Mouse (Mus musculus): ENCODE data around the gene Ccdc121. TPM values are rescaled to one million over a fixed set of nuclear protein-coding genes. Genes with fewer than 3 reads are reported as not detected.
"Not testable (repeated sequence)": the region's sequence is repeated elsewhere in the genome, so short reads cannot be mapped to it uniquely, and the experiment has no call there.

The Ccdc121 gene
- polyA plus RNA-seq, 1 experiment from 2014 or later, result not detected

DNA sequence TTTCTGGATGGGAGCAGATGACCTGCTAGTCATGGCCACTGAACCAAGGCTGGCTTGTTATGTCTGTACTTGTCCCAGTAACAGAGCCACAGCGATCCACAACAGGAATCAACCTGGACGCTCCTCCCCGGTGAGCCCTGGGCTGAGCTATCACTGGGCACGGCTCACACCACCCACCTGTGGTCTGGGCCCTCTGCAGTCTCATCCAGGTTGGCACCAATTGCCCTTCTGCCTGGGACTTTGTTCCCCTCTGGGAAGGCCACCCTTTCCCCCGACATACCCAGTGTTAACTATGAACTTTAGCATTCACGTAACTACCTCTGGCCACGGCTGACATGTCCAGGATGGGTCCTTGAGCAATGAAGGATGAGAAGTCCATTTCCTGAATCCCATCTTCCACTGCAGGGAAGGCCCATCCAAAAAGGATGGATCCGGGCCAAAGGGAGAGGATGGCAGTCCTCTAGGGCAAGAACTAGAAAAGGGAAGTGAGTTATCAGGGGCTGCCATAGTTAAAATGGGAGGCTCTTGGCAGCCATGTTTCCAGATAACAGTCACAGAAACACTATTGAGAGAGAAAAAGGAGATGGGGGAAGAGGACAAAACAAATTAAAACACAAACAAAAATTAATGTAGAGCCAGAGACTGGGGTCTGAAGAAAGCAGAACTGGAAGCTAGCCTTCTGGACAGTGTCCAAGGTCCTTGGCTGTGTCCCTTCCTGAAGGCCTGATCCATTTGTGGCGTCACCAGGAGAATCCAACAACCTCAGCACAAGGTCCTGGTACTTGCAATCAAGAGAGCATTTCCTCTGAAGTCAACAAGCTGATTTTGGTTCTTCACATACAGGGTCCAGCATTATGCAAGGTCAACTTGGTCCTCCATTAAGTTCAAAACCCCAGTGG is 26.6 kb upstream of the Ccdc121 start:
- no peak overlapping the region for H3K9ac ChIP-seq
- ATAC-seq (ENCODE audit: insufficient read depth), result no peak
- no peak overlapping the region for H3K4me3 ChIP-seq (replicated peaks)
- H3K4me1 ChIP-seq (replicated peaks), result no peaks in the 10 kb centered on the region
- H3K36me3 ChIP-seq (replicated peaks), result no peaks in the 10 kb centered on the region
- 64% methylated on average over 9 of the region's 9 CpGs for WGBS (ENCODE audit: insufficient replicate concordance)
- no peak overlapping the region for H3K4me2 ChIP-seq
- H3K27me3 ChIP-seq, result no peaks in the 10 kb centered on the region
- no peaks in the 10 kb centered on the region for H3K9me3 ChIP-seq (replicated peaks)
- H3K27ac ChIP-seq (replicated peaks), result no peak overlapping the region

DNA sequence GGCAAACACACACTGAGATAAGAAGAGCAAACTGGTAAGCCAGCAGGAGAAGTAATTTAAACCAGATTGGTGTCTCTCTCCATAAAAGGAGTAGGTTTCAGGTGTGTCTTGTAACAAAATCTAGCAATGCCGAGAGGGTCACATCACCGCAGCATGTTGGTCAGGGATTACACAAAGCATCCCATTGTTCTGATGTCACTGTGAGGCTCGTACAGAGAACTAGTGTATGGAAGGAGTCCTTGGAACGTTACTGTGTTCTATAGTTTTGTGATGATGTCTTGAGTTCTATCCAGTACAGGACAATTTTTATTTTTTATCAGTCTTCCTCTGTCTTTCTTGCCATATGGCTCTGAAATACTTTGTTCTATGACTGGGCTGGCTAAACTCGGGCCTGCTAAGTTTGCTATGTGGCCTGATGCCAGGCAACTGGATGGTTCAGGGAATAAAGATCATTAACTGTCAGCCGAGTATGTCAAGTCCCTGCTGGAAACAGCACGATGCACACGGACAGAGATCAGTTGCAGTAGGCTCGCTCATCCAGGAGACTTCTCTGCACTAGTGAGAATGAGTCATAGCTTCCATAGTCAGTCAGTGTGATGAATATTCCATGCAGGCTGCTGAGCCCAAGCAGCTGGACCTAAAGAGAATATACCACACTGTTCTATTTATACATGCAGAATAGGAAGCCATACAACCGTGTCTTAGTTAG is 24.1 kb upstream of the Ccdc121 start:
- no peak for ATAC-seq (ENCODE audit: insufficient read depth)
- WGBS (ENCODE audit: insufficient replicate concordance), result 52% methylated on average over 10 of the region's 10 CpGs
- Histone ChIP-seq H3K4me1 (replicated peaks) (no peaks in the 10 kb centered on the region), H3K36me3 (replicated peaks) (no peaks in the 10 kb centered on the region), H3K27ac (replicated peaks) (no peak overlapping the region), H3K9me3 (replicated peaks) (no peaks in the 10 kb centered on the region), H3K9ac (no peak overlapping the region), H3K4me3 (replicated peaks) (no peak overlapping the region), H3K27me3 (no peaks in the 10 kb centered on the region), H3K4me2 (no peak overlapping the region)

DNA sequence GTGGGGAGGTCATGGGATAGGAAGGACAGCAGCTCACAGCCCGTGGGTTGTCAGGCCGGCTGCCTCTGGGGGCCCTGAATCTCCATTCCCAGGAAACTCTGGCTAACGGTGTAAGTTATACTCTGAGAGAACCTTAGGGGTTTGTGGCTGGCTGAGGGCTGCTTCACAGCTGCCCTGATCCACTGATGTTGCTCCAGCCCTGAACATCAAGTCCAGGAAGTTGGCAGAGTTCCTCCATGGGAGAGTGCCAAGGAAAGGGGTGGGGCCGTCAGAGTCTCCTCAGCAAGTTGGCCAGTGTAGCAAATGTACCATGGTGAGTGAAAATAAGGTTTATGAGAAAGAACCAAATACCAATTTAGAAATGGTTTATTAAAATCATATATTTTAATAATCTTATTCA is 18.1 kb upstream of the Ccdc121 start:
- no peaks in the 10 kb centered on the region for H3K27me3 ChIP-seq
- no peak for ATAC-seq (ENCODE audit: insufficient read depth)
- H3K36me3 ChIP-seq (replicated peaks), result no peaks in the 10 kb centered on the region
- no peak overlapping the region for H3K4me3 ChIP-seq (replicated peaks)
- H3K27ac ChIP-seq (replicated peaks), result no peak overlapping the region
- WGBS (ENCODE audit: insufficient replicate concordance), result 58% methylated on average over 4 of the region's 4 CpGs
- H3K4me2 ChIP-seq, result no peak overlapping the region
- no peak overlapping the region for H3K9ac ChIP-seq
- no peaks in the 10 kb centered on the region for H3K9me3 ChIP-seq (replicated peaks)
- no peaks in the 10 kb centered on the region for H3K4me1 ChIP-seq (replicated peaks)

DNA sequence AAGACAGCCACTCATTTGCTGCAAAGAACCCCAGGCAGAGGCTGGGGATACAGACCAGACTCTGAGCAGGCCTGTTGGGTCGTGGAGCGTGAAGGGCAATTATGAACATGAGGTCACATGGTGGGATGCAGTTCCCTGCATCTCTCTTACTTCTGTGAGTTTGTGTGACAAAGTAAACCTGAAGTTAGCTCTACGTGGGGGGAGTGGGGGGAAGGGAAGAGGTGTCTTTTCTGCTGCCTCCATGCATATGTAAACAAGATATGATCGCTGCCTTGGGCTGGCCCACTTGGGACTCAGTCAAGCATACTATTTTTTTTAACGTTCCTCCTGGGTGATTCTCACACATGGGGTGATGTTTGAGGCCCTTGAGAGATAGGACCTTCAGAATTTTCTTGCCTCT is 14.7 kb upstream of the Ccdc121 start:
- no peak for ATAC-seq (ENCODE audit: insufficient read depth)
- no peak overlapping the region for H3K9ac ChIP-seq
- no peak overlapping the region for H3K27ac ChIP-seq (replicated peaks)
- no peak overlapping the region for H3K4me2 ChIP-seq
- no peaks in the 10 kb centered on the region for H3K36me3 ChIP-seq (replicated peaks)
- no peaks in the 10 kb centered on the region for H3K4me1 ChIP-seq (replicated peaks)
- H3K4me3 ChIP-seq (replicated peaks), result no peak overlapping the region
- WGBS (ENCODE audit: insufficient replicate concordance), result 52% methylated on average over 5 of the region's 5 CpGs
- H3K9me3 ChIP-seq (replicated peaks), result no peaks in the 10 kb centered on the region
- no peaks in the 10 kb centered on the region for H3K27me3 ChIP-seq

DNA sequence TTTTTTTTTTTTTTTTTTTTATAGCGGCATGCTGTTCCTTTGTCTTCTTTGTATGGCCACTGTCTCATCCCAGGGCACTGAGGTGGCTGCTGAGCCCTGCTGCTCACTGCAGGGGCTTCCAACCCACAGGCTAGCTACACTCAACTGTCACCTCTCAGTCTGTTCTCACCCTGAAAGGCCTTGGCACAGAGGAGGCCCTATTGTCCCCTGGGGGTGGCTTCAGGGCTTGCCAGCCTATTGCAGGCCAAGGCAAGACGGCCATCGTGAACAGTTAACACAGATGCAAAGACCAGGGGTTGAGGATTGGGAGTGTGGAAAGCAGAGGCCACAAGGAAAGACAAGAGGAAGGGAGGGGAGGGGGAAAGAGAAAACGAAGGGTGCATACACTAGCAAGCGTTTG is 12.6 kb upstream of the Ccdc121 start:
- Histone ChIP-seq H3K27me3 (no peaks in the 10 kb centered on the region), H3K4me2 (no peak overlapping the region), H3K9me3 (replicated peaks) (no peaks in the 10 kb centered on the region), H3K36me3 (replicated peaks) (no peaks in the 10 kb centered on the region), H3K4me3 (replicated peaks) (no peak overlapping the region), H3K27ac (replicated peaks) (no peak overlapping the region), H3K4me1 (replicated peaks) (no peaks in the 10 kb centered on the region), H3K9ac (no peak overlapping the region)
- no peak for ATAC-seq (ENCODE audit: insufficient read depth)
- 75% methylated on average over 5 of the region's 5 CpGs for WGBS (ENCODE audit: insufficient replicate concordance)

DNA sequence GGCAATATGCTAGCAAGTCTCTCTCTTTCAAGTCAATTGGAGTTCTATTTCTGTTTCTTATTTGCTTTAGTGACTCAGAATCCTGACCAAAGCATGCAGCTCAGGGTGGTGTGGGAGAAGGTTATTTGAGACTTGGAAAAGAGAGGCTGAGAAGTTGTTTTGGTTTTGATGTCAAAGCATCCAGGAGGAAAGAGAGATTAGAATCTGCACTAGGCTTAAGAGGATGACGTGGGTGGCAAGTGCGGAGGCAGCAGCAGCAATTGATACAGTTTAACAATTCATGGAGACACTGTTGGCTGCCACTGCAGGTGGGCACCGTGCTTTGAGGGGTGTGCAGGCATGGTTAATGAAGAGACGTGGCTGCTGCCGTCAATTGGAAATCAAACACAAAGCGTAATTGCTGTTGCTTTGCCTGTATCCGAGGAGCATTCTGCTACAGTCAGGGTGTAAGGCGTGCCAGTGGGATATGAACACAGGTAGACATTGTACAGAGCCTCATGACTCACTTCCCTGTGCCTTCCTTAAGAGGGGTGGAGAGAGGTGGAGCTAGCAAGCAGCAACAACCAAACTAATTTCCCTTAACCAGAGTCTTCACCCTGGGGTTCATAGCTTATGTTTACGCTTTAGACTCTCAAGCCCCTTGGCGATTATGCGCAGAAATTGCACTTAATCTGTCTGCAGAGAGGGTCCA is 10.3 kb upstream of the Ccdc121 start:
- Histone ChIP-seq H3K4me2 (no peak overlapping the region), H3K4me3 (replicated peaks) (no peak overlapping the region), H3K27ac (replicated peaks) (no peak overlapping the region), H3K4me1 (replicated peaks) (no peaks in the 10 kb centered on the region), H3K27me3 (no peaks in the 10 kb centered on the region), H3K36me3 (replicated peaks) (no peaks in the 10 kb centered on the region), H3K9me3 (replicated peaks) (no peaks in the 10 kb centered on the region), H3K9ac (no peak overlapping the region)
- 60% methylated on average over 11 of the region's 11 CpGs for WGBS (ENCODE audit: insufficient replicate concordance)
- no peak for ATAC-seq (ENCODE audit: insufficient read depth)

DNA sequence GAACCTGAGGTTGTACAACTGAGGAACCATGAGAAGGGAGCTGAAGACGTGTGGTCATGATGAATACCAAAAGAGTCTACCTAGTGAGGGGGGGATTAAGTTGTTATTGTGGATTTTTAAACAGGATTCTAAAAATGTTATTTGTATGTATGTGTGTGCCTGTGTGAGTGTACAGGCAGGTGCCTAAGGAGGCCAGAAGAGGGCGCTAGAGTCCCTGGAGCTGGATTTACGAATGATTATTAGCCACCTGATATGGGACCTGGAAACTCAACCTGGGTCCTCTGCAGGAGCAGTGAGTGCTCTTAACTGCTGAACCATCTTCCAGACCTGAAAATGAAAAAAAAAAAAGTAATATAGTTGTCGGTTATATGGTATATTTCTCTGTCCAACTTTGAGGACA is 7.9 kb upstream of the Ccdc121 start:
- no peaks in the 10 kb centered on the region for H3K4me1 ChIP-seq (replicated peaks)
- no peak overlapping the region for H3K4me2 ChIP-seq
- no peak overlapping the region for H3K27ac ChIP-seq (replicated peaks)
- 55% methylated on average over 4 of the region's 4 CpGs for WGBS (ENCODE audit: insufficient replicate concordance)
- no peak overlapping the region for H3K4me3 ChIP-seq (replicated peaks)
- no peak for ATAC-seq (ENCODE audit: insufficient read depth)
- no peak overlapping the region for H3K9ac ChIP-seq
- H3K36me3 ChIP-seq (replicated peaks), result no peaks in the 10 kb centered on the region
- H3K9me3 ChIP-seq (replicated peaks), result no peaks in the 10 kb centered on the region
- H3K27me3 ChIP-seq, result no peaks in the 10 kb centered on the region

DNA sequence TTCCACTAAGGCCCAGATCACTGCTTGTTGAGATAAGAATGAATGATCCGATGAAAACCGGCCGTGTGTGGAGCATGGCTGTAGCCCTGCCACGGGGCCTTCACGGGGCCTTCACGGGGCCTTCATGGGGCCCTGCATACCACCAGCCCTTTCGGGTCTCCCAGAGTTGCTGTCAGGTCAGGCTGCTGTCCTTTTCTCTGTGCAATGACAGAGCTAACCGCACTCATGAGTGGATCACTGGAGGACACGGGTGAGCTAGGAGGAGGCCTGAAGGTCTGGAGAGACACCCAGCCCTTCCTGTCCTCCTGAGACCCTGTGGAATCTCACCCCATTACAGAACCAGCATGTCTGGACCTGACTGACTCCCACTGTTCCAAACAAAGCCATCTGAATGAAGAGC is 6.8 kb upstream of the Ccdc121 start:
- H3K9ac ChIP-seq, result no peak overlapping the region
- no peaks in the 10 kb centered on the region for H3K4me1 ChIP-seq (replicated peaks)
- ATAC-seq (ENCODE audit: insufficient read depth), result no peak
- H3K9me3 ChIP-seq (replicated peaks), result no peaks in the 10 kb centered on the region
- H3K4me2 ChIP-seq, result no peak overlapping the region
- no peaks in the 10 kb centered on the region for H3K27me3 ChIP-seq
- no peaks in the 10 kb centered on the region for H3K36me3 ChIP-seq (replicated peaks)
- no peak overlapping the region for H3K27ac ChIP-seq (replicated peaks)
- H3K4me3 ChIP-seq (replicated peaks), result no peak overlapping the region
- 74% methylated on average over 9 of the region's 9 CpGs for WGBS (ENCODE audit: insufficient replicate concordance)

DNA sequence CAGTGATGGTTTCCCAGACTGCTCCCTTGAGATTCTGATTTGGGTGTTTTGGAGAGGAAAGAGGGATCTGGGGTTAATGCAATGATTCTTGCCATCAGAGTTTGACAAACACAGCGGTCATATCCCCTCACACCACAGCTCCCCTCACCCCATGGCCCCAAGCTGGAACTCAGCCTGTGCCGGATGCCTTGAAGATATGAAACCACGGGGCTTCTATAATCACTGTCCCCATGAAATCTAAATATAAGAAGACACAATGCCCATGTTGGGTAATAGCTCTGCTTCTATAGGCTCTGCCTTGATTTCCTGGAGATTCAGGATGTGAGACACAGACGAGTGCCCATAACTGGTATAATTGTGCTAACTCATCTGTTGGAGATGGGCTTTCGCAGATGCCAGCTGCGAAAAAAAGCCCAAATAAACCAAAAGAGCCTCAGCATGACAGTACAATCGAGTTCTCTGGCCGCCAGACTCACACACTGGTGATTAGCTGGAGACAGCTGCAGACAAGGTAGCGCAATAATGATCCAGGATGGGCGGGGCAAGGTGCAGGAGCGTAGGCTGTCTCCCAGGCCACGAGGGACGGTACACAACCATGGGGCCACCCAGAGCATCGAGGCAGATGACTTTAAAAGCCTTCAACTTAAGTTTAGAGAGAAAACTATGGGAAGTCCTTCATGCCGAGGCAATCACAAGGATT is 1.3 kb upstream of the Ccdc121 start:
- no peaks in the 10 kb centered on the region for H3K4me1 ChIP-seq (replicated peaks)
- H3K4me3 ChIP-seq (replicated peaks), result no peak overlapping the region
- H3K27me3 ChIP-seq, result no peaks in the 10 kb centered on the region
- H3K9me3 ChIP-seq (replicated peaks), result no peaks in the 10 kb centered on the region
- ATAC-seq (ENCODE audit: insufficient read depth), result no peak
- whole genome bisulfite sequencing (ENCODE audit: insufficient replicate concordance), result 57% methylated on average over 15 of the region's 15 CpGs
- H3K27ac ChIP-seq (replicated peaks), result no peak overlapping the region
- H3K4me2 ChIP-seq, result no peak overlapping the region
- no peaks in the 10 kb centered on the region for H3K36me3 ChIP-seq (replicated peaks)
- H3K9ac ChIP-seq, result no peak overlapping the region

DNA sequence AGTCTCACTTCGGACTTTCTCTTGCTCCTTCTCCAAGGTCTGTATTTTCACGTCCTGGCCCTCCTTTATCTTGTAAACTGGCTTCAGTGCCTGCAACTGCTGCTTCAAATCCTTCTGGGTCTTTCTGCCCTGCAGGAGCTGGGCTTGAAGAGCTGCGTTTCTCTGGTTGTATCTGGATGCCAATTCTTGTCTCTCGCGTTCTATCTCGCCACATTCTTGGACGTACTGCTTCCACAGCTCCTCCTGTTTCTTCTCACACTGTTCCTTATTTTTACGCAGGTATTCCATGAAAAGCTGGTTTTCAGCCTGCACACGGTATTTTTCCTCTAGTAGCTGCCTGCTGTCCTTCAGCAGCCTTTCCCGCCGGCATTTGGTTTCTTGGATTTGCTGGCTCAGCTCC is 396 bp downstream of the Ccdc121 start:
- not testable (repeated sequence) for H3K9me3 ChIP-seq (replicated peaks); H3K9ac ChIP-seq; H3K4me1 ChIP-seq (replicated peaks); H3K27me3 ChIP-seq; H3K4me2 ChIP-seq; H3K4me3 ChIP-seq (replicated peaks); H3K27ac ChIP-seq (replicated peaks); H3K36me3 ChIP-seq (replicated peaks); ATAC-seq (ENCODE audit: insufficient read depth)
- WGBS (ENCODE audit: insufficient replicate concordance), result 71% methylated on average over 11 of the region's 11 CpGs

DNA sequence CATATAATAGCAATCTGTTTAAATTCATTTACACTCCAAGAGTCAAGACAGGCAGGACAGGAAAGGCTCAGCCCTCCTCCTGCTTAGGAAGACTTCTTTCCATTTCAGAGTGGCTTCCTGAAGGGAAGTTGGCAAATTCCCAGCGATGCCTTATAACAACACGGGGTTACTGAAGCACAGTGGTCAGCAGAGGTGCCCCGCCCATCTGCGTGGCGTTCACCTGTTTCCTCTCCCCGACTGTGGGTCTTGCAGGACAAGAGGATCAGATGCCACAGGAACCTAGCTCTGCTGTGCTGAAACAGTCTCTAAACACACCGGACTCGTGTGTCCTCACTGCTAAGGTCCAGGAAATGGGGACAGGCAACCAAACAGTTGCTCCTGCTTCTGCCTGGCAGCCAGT is 5.9 kb downstream of the Ccdc121 start:
- 10% methylated on average over 8 of the region's 8 CpGs for WGBS (ENCODE audit: insufficient replicate concordance)
- H3K27ac ChIP-seq (replicated peaks), result no peak overlapping the region
- no peaks in the 10 kb centered on the region for H3K27me3 ChIP-seq
- H3K4me2 ChIP-seq, result no peak overlapping the region
- no peaks in the 10 kb centered on the region for H3K36me3 ChIP-seq (replicated peaks)
- H3K9ac ChIP-seq, result no peak overlapping the region
- H3K9me3 ChIP-seq (replicated peaks), result no peaks in the 10 kb centered on the region
- no peak overlapping the region for H3K4me3 ChIP-seq (replicated peaks)
- H3K4me1 ChIP-seq (replicated peaks), result no peaks in the 10 kb centered on the region
- ATAC-seq (ENCODE audit: insufficient read depth), result no peak
